Mouse (Mus musculus) G1E (cell line): Measurements from ENCODE around the gene Adam11. TPM values are rescaled to one million over a fixed set of nuclear protein-coding genes. Genes with fewer than 3 reads are reported as not detected.

Experiments
- ATAC-seq: 2 replicates; pipeline ENCODE4 v1.8.0; 2016; ENCODE audit warnings: mild to moderate bottlenecking; ENCODE audit not compliant: insufficient number of reproducible peaks, poor library complexity, low FRiP score, severe bottlenecking; ENCODE audit errors: extremely low read depth
- DNase-seq: peaks from one replicate; pipeline ENCODE4 v3.0.0; 2012; ENCODE audit warnings: low spot score
- H3K27me3 ChIP-seq: 2 replicates; pipeline ENCODE4 v1.6.1; 2012; ENCODE audit warnings: mild to moderate bottlenecking, low read length, inconsistent platforms; ENCODE audit not compliant: insufficient read depth
- H3K36me3 ChIP-seq: replicated peaks from 2 replicates; pipeline ENCODE3; 2012; ENCODE audit warnings: mild to moderate bottlenecking, inconsistent platforms
- H3K4me1 ChIP-seq: 2 replicates; pipeline ENCODE4 v1.6.1; 2012; ENCODE audit warnings: low read depth, low read length, inconsistent platforms, mixed read lengths; ENCODE audit not compliant: insufficient read depth
- H3K4me3 ChIP-seq: 2 replicates; pipeline ENCODE4 v1.5.1; 2012; ENCODE audit warnings: low read depth, mild to moderate bottlenecking, inconsistent platforms, low read length, moderate library complexity, mixed read lengths
- H3K9me3 ChIP-seq: replicated peaks from 2 replicates; pipeline ENCODE4 v1.6.1; 2012; ENCODE audit warnings: inconsistent platforms
- CTCF ChIP-seq: IDR thresholded peaks from 2 replicates; pipeline ENCODE4 v1.5.1; 2012; ENCODE audit warnings: low read depth, low read length, inconsistent platforms, mixed read lengths
- GATA1 ChIP-seq: IDR thresholded peaks from 2 replicates; pipeline ENCODE4 v1.6.1; 2012; ENCODE audit warnings: borderline replicate concordance, low read length, inconsistent platforms, mixed read lengths
- GATA2 ChIP-seq: IDR thresholded peaks from 2 replicates; pipeline ENCODE4 v1.6.1; 2012; ENCODE audit warnings: low read depth, low read length, inconsistent platforms, borderline replicate concordance
- POLR2AphosphoS5 ChIP-seq: IDR thresholded peaks from 2 replicates; pipeline ENCODE4 v1.6.1; 2012; ENCODE audit warnings: low read depth, low read length, inconsistent platforms; ENCODE audit not compliant: insufficient replicate concordance
- TAL1 ChIP-seq: conservative IDR thresholded peaks from 2 replicates; pipeline ENCODE4 v1.6.1; 2012; ENCODE audit warnings: low read depth, low read length, inconsistent platforms, mixed read lengths
- polyA plus RNA-seq: library from polyadenylated mRNA; stranded (reverse); fragments of >175 nt; gene quantifications from 2 replicates; pipeline ENCODE4 v1.2.3, GENCODE M21; 2012
- total RNA-seq, 2 experiments: library from RNA; stranded (forward) in 1 of 2; stranded (reverse) in 1 of 2; fragments of 200-1000 nt in 1 of 2; fragments of >200 nt in 1 of 2; fragmentation: Nextera tagmentation in 1 of 2; gene quantifications; 2 replicates each; pipeline ENCODE4 v1.2.3; 2014 to 2017

Adam11 gene
- total and polyA plus RNA-seq, 3 experiments, result 0.22 TPM; not detected in 2

DNA sequence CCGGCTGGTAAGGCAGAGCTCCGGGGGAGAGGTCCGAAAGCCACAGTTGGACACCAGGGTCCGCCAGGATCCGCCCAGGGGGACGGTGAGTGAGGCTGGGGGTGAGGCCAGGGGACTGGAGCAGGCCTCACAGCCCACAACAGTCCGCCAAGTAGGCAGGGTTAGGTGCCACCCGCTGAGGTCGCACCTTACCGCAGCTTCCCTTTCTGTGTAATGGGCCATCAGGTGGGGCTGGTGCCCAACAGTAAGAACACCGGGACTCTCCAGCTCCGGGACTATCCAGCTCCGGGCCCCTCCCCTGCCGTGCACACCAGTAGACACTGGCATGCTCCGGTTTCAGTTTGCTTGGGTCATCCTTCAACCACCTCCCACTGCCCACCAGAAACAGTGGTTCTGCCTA lies 1.0 kb downstream of the Adam11 start:
- Histone ChIP-seq H3K27me3 (peaks cover 45% of the 10 kb centered on the region), H3K36me3 (no peaks in the 10 kb centered on the region), H3K4me1 (no peaks in the 10 kb centered on the region), H3K9me3 (no peaks in the 10 kb centered on the region), H3K4me3 (no peak overlapping the region)
- DNase-seq (no peak), ATAC-seq (no peak)
- TF ChIP-seq GATA2 (no peak), TAL1 (no peak), GATA1 (no peak), POLR2AphosphoS5 (no peak), CTCF (no peak)

DNA sequence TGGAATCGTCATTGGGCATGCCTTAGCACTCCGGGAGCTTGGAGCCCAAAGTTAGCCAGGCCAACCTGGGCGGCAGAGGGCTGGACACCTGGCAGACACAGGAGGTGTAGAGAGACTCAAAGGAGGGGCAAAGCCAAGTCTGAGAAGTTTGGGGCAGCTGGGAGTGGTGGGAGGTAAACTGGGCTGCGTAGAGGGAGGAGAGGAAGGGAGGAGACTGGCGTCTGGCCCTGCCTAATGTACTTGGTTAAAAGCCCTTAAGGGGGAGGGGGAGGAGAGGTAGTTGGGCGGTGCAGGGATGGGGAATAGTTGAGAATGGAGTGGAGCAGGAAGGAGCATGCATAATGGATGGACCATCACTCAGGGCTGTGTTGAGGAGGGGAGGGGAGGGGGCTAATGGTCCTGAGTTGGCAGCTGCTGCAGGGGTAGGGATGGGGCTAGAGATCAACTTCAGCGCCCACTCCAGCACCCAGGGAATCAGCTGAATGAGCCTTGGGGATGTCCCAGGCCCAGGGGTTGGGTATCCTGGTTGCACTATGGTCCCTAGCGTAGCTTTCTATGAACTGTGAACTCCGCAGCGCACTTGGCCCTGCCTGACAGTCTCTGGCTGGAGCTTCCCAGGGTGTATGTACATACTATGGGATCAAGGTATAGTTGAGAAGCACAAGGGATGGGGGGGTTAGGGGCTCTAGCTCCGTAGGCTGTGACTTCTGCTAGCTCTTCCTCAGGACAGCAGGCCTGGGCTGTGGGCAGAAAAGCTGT lies 1.9 kb downstream of the Adam11 start:
- Histone ChIP-seq H3K27me3 (peaks cover 47% of the 10 kb centered on the region), H3K36me3 (no peaks in the 10 kb centered on the region), H3K9me3 (no peaks in the 10 kb centered on the region), H3K4me3 (no peak overlapping the region), H3K4me1 (no peaks in the 10 kb centered on the region)
- DNase-seq (no peak), ATAC-seq (no peak)
- TF ChIP-seq GATA2 (no peak), GATA1 (no peak), CTCF (no peak), POLR2AphosphoS5 (no peak)

DNA sequence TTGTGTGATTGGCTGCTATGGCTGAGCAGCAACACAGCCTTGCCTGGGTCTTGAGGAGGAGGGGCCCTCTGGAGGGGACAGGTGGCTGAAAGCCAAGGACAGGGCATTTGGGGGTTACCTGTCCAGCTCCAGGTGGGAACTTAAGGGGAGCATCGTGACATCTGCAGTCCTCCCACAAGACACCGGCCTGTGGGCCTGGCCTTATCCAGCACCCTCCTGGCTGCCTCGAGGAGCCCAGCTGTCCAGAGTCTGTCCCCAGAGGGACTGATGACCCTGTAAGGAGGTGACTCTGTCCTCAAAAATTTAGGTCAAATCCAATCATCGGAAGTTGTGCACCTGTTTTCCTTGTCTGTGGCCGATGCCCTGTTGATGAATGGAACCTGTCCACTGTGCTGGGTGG lies 4.2 kb downstream of the Adam11 start:
- no peak for TF ChIP-seq POLR2AphosphoS5
- no peak for TF ChIP-seq GATA2
- TF ChIP-seq TAL1, result no peak
- no peak for TF ChIP-seq CTCF
- no peak for TF ChIP-seq GATA1
- DNase-seq, result no peak
- no peak overlapping the region for H3K4me3 ChIP-seq

DNA sequence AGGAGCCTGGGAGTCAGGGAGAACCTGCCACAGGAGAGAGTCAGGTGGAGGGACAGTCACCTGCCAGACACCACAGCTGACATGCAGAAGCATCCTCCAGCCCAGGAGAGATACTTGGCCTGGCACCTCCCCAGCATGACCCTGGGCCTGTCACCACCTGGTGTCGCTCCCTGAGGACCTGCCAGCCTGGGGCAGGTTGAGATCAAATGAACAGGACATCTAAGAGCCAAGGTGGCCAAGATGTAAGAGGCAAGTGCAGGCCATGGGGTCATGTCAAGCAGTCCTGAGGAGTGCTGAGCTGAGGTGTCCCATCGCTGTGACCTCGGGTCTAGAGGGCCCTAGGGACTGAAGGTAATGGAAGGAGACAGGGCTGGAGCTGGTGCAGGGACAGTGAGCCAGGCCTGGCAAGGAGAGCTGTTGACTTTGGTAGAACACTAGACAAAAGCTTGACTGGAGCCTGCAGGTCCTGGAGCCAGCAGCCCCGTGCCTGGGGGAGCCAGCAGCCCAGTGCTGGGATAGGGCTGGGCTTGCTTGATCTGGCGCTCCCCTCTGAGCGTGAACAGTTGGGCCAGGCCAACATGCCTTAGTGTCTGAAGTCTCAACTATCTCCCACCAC lies 5.9 kb downstream of the Adam11 start:
- Histone ChIP-seq H3K4me3 (no peak overlapping the region), H3K9me3 (no peaks in the 10 kb centered on the region), H3K27me3 (peaks cover 42% of the 10 kb centered on the region), H3K36me3 (no peaks in the 10 kb centered on the region), H3K4me1 (no peaks in the 10 kb centered on the region)
- DNase-seq (no peak), ATAC-seq (no peak)
- no peak for TF ChIP-seq GATA1
- no peak for TF ChIP-seq CTCF

More for the DNA sequence above, 4.2 kb downstream of the Adam11 start:
- Histone ChIP-seq H3K4me1 (no peaks in the 10 kb centered on the region), H3K27me3 (peaks cover 50% of the 10 kb centered on the region), H3K36me3 (no peaks in the 10 kb centered on the region), H3K9me3 (no peaks in the 10 kb centered on the region)
- ATAC-seq, result no peak

DNA sequence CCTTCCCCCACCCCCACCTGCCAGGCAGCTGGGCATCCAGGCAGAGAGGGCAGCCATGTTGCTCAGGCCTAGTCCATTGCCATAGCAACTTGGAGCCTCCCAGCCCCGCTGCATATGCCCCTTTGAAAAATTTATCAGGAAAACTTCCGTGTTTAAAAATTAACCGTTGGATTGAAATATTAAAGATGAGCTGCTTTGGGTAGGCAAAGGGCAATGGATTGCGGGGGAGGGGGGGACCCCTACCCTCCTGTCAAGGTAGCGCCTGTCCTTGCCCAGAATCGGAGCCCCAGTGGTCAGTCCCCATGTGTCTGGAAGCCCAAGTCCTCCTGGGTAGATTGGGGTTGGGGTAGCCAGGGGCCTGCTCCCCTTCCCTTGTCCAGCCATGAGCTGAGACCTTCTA lies 7.9 kb downstream of the Adam11 start:
- DNase-seq (no peak), ATAC-seq (no peak)
- no peaks in the 10 kb centered on the region for H3K36me3 ChIP-seq
- H3K4me1 ChIP-seq, result peaks cover 3% of the 10 kb centered on the region
- TF ChIP-seq TAL1, result no peak
- TF ChIP-seq POLR2AphosphoS5, result no peak
- no peak for TF ChIP-seq CTCF
- no peak for TF ChIP-seq GATA2
- TF ChIP-seq GATA1, result no peak
- no peaks in the 10 kb centered on the region for H3K9me3 ChIP-seq
- H3K27me3 ChIP-seq, result peaks cover 41% of the 10 kb centered on the region
- no peak overlapping the region for H3K4me3 ChIP-seq

DNA sequence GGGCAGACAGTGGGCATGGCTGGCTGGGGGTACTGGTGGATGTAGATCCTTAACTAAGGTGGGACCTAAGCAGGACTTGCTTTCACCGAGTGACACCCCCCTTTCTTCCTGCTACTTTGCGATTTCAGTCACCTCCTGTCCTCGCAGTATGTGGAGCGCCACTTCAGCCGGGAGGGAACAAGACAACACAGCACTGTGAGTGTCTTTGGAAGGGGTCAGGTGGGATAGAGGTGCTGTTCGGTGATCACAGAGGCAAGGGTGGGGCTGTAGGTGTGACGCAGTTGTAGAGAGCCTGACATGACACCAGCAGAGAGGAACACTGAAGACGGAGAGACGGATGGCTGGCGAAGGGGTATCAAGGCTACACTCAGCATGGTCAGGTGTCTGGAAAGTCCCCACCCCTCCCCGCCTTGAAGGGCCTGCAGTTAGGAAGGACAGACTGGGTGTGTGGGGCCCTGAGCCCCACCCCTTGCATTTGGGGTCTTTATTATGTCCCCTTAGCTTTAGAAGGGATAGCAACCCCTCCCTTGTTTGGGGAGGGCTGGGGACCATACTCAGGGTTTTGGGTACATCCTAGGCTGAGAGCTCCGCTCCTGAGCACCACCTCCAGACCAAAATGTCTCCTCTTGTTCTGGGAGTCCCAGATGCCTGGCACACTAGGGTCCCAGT lies 8.9 kb downstream of the Adam11 start:
- Histone ChIP-seq H3K9me3 (no peaks in the 10 kb centered on the region), H3K27me3 (peaks cover 41% of the 10 kb centered on the region), H3K36me3 (no peaks in the 10 kb centered on the region), H3K4me1 (peaks cover 9% of the 10 kb centered on the region), H3K4me3 (no peak overlapping the region)
- no peak for TF ChIP-seq GATA2
- no peak for TF ChIP-seq CTCF
- TF ChIP-seq GATA1, result no peak
- no peak for TF ChIP-seq TAL1
- TF ChIP-seq POLR2AphosphoS5, result no peak
- no peak for DNase-seq
- ATAC-seq, result no peak
